Mouse (Mus musculus) B cell, adult 2 months (primary cell): ENCODE results near the gene Gm43302.
"Not testable (repeated sequence)": the region's sequence is repeated elsewhere in the genome, so short reads cannot be mapped to it uniquely, and the experiment has no call there.

Experiments used
- DNase-seq, 2 experiments: peaks; one replicate each; pipeline ENCODE4 v3.0.0; 2022

Gene Gm43302

DNA sequence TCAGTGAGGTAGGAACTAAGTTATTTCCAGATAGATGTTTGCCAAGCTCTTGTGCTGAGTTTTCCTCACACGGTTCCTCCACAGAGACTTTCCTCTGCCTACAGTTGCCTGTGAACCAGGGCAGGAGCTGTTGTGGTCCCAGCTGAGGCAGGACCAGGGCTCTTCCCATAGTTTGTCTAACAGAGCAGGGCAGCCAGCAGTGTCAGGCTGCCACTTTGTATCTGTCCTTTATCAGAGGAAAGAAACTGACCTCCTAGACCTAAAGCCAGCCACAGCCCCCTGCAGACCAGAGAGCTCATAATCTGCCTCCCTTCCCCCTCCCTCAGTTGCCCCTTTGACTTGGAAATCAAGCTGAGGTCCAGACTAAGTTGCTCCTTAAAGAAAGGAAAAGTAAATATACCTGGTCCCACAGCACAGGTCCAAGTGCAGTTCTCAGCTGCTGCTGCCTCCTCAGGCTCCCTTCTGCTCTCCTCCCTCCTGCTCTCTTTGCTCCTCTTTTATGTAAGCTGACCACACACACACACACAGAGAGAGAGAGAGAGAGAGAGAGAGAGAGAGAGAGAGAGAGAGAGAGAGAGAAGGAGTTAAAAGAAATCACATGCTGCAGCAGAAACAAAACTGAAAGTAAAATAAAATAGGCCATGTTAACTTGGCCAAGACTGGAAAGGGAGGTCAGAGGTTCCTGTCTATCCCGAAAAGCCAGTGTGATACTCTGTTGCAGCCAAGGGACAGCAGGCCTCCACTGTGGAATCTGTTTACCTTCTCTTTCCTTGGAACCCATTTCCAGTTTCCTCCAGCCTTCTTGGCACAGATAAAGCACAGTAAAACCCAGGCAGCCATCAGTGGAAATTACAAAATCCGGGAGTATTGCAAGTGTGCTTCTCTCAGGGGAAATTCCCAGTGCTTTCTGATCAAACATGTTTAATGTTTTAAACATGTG lies at the start of gene Gm43302, which contains the start of gene Gbp6:
Gene Gm43302, minus strand, starts transcription at position 470 of the 940 bp plus-strand sequence.
Gene Gbp6, minus strand, starts transcription at position 473 of the 940 bp plus-strand sequence.
- DNase-seq: peak in 1 of 2 experiments; percentile 3

DNA sequence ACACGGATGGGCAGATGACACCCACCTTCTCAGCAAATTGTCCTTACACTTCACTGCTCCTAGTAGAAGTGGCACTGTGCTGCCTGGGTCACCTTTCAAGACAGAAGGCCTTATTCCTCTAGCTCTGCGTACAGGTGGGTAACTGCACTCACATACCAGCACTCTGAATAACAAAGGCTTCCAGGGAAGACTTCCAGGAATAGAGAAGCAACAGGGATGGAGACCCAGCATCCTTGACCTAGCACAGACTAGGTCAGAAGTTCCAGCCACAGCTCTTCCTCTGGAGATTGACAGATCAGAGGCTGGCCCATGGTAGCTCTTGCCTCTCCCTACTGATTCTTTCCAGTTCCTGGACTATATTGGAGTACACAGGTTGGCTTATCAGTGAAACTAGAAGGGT lies 47.8 kb upstream of the Gm43302 start:
- no peak for DNase-seq

DNA sequence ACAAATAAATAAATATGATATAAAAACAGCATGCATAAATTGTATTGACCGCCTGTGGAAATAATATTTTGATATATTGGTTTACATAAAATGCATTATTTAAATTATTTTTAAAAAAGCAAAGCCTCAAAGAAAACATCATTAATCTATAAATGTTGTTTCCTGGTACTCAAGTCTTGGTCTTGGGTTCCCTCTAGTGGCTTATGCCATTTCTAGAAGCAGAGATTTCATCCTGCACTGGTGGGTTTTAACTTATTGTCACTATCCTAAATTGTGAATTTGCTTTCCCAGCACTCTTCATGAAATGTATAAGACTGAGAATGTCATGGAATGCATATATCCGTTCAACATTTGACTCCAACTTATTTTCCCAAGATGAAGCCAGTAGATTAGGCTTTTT lies 29.0 kb upstream of the Gm43302 start:
- peak; percentile 15 to 33 for DNase-seq

DNA sequence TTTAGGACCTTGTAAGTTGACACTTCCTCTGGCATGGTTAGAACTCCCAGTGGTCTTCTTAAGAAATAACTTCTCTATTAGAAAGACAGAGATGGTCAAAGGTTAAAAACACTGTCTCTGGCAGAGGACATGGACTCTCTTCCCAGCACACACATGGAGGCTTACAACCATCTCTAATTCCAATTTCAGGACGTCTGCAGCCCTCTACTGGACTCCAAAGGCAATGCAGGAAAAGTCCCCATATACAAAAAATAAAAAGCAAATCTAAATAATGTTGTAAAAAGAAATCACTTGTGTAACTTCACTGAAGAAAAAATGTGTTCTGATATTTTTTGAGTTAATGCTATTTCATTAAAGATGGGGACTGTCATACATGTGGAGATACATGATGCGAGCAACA lies 17.4 kb upstream of the Gm43302 start:
- no peak for DNase-seq

DNA sequence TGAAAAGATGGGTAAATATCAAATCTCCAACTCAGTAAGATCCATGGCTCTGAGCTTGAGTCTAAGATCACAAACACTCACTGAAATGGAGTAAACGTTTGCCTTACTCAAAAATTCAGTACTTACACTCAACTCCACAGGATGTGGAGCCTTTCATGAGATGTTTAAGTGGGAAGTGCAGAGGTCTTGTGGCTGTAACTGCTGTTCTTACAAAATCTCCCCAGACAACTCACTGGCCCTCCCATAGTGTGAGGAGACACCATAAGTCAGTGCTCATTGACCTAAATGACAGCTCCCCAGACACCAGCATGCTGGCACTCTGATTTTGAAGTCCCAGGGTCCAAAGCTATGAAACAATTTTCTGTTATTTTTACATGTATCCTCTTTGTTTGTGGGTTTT lies 15.7 kb upstream of the Gm43302 start:
- DNase-seq: not testable (repeated sequence)

DNA sequence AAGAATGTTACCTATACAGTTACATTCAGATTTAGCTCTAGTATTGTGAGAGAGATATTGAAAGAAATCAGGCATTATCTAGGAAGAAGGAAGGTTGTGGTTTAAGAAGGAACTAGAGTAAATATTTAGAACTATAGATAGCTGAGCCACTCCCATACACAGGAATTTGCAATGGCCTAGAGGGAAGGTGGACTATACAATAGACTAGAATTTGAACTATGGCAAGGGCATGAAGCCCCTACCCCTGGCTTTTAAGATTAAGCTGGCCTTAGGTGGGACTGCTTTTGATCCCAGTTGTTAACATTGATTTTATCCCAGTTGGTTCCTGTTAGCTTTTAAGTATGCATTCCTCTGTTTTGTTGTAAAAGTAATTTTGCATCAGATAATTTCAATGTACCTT lies 13.5 kb upstream of the Gm43302 start:
- not testable (repeated sequence) for DNase-seq

DNA sequence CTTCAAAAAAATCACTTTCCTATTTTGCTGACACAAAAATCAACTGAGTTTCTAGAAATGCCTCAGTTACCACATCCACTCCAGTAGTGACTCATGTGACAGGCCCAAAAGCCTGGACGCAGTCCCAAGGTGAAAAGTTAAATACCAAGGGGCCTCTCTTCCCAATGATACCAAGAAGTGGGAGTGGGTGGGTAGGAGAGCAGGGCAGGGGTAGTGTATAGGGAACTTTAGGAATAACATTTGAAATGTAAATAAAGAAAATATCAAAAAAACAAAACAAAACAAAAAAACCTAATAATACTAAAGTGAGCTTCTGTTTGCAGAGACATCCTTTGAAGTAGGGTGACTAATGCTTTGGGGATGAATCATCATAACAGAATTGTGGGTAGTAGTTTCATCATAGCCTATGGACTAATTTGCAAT lies 12.7 kb upstream of the Gm43302 start:
- no peak for DNase-seq

DNA sequence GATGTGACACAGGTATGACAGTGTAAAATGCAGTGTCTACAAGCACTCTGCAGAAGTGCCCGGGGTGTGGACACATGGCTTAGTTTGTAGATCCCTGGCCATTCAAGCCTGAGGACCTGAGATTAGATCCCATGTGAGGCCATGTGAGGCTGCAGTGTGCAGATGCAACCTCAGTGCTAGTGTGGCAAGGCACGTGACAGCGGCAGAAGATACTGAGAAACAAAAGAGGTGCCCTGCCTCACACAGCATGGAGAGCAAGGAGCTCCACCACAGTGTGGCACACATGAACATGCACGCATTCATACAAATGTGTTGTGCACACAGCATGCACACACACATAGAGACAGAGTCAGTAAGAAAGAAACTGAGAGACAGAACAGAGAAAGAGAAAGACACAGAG lies 12.2 kb upstream of the Gm43302 start:
- DNase-seq: not testable (repeated sequence)

DNA sequence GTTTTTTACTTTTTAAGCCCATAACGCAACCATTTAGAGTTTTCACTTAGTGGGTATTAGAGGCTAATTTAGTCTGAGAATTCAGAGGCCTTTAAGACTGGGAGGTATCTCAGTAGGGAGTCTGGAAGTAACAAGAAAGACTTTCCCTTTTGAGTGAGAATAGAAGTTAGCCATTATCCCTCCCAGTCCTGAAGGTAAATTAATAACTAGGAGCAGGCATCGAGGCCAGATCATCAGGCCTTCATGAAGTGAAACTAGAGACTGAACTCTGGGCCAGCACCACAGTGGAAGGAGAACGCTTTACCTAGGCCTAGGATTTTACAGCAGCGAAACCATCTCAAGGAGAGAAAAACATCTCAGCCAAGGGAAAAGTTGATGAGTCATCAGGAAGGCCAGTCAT lies 8.5 kb upstream of the Gm43302 start:
- DNase-seq: no peak

DNA sequence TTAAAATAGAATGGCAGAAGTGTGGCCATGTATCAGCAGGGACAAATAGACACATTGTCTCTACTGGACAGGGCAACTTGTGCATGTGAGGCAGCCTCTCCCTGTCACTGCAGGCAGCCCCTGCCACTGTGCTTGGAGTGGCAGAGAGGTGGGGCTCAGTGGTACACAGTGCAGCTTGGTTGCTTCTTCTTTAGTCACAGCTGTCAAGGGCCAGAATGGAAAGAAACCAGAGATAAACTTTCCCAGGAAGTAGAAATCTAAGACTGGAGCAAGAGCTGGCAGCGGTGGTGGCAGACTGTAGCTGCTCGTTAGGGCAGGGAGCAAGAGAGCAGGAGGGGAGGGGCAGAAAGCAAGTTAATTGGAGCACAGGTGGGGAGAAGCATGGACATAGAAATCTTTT lies 8.0 kb upstream of the Gm43302 start:
- no peak for DNase-seq

DNA sequence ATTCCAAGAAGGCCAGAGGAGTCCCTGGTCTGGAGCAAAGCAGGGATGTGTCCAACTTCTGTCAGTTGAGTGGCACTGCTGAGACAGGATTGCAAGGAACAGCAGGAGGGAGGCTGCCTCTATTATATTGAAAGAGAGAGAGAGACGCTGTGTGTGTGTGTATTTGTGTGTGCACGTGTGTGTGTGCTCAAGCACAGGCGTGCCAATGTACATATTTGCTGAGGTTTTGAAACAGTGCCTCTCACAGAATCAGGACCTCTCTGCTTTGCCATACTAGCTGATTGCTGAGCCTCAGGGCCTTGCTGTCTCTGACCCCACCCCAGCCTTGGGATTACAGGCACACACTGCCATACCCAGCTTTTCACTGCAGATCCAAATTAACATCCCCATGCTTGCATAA lies 2.3 kb upstream of the Gm43302 start:
- no peak for DNase-seq

DNA sequence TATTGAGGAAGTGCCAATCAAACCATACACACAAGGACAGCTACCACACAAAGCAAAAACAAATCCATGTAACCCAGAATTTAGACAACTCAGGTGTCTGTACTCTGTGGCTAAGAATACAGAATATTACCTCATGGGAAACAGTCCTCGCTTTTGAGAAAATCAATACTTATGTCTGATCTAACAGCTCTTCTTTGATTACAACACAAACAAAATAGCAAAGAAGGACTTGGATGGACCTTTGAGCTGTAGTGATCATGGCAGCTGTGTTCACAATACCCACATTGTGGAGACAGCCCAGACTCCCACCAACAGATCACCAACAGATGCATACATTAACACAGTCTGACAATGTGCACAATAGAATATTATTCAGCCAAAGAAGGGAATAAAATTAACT lies 1.0 kb downstream of the Gm43302 start:
- DNase-seq: no peak

DNA sequence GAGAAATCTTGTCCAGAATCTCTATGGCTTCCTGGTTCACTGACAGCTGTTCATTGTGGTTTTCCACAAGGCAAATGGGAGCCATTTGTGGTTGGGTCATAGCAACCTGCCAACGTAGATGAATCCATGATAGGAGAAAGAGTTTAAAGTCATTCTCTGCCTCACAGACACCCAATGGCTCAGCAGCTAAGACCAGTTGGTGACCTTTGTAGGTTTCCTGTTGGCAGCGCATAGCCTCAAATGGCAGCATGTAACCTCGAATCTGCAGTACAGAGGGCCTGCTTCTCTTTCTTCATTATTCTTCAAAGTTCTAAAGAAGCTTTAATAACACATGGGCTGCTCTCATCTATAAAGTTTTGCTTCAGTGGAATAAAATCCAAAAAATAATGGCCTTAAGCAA lies 2.6 kb downstream of the Gm43302 start:
- not testable (repeated sequence) for DNase-seq

DNA sequence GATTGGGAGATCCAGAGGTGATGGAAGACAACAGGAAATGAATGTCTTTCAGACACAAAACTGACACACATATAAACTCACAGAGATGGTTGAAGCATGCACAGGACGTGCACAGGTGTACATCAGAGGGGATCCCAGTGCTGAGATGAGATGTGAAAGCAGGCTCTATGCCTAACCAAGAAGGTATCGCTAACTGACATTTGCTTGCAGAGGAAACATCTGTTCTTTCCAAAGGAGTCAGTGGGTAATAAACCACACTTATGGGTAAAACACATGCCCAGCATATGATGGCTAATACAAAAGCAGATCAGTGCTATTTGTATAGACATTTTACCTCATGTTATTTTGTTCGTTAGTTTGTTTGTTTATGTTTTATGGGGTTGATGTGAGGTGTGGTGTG lies 32.8 kb downstream of the Gm43302 start:
- DNase-seq: not testable (repeated sequence)

DNA sequence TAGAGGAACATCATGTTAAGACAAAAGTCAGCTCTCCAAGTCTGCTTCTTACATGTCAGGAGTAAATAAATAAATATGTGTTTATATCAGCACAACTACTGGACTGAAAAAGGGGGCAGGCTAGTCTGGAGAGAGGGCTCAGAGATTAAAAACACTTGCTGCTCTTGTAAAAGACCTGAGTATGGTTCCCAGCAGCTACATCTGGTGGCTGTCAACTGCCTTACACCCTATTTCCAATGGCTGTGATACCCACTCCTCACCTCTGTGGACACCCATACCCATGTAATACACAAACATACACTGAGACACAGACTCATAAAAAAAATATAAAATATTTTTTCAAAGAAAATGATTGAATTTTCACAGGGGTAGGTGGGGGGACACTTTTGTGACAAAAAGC lies 41.0 kb downstream of the Gm43302 start:
- no peak for DNase-seq

DNA sequence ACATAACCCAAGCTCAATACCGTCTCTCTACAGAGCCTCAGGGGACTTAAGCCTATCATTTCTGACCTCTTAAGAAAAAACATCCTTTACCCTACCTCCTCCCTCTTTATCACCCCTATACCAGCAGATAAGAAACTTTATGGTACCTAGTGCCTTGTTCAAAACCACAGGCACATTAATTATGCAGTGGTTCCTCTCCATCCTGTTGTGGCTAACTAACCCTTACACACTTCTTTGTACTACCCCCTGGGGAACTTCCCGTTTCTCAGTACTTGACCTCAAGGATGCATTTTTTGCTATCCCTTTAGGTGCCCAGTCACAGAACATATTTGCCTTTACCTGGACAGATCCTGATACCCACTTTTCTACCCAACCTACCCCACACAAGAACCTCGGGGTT lies 48.8 kb downstream of the Gm43302 start:
- not testable (repeated sequence) for DNase-seq

DNA sequence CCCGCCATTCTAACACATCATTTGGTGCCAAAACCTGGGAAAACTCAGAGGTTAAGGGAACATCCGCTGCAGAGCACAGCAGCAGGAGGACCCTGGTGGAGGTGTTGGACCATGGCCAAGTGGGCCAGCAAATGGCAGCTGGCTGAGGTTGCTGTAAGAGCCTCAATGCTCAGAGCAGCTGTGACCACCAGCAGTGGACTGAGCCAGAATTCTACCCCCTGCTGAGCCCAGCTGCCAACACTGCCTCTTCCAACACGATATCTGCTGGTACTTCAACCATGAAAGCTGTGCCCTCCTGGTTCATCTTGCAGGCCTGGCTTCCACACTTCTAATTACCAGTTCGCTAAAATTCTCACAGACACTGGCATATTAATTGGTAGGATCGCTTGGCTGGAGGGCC lies 52.5 kb downstream of the Gm43302 start:
- DNase-seq: not testable (repeated sequence)

DNA sequence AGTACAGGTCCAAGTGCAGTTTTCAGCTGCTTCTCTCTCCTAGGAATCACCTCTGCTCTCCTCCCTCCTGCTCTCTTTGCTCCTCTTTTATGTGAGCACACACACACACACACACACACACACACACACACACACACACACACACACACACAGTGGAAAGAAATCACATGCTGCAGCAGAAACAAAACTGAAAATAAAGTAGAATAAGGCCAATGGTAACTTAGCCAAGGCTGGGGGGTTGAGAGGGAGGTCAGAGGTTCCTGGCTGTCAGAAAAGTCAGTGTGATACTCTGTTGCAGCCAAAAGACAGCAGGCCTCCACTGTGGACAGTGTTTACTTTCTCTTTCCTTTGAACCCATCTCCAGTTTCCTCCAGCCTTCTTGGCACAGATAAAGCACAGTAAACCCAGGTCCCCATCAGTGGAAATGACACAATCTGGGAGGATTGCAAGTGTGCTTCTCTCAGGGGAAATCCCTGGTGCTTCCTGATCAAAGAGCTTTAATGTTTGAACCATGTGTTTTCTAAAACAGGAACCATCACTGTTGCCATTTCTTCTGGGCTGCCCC lies 53.9 kb downstream of the Gm43302 start, which contains the start of gene Gbp10:
Gene Gbp10, minus strand, starts transcription at position 51 of the 565 bp plus-strand sequence.
- DNase-seq: peak in 1 of 2 experiments; percentile 1

DNA sequence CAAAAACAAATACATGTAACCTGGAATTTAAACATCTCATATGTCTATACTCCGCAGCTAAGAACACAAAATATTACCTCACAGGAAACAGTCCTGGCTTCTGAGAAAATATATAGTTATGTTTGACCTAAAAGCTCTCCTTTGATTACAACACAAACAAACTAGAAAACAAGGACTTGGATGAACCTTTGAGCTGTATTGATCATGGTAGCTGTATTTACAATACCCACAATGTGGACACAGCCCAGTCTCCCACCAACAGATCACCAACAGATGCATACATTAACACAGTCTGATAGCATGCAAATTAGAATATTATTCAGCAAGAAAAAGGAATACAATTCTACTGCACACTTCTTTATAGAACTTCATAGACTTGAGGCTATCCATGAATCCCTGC lies 55.1 kb downstream of the Gm43302 start:
- DNase-seq: not testable (repeated sequence)

DNA sequence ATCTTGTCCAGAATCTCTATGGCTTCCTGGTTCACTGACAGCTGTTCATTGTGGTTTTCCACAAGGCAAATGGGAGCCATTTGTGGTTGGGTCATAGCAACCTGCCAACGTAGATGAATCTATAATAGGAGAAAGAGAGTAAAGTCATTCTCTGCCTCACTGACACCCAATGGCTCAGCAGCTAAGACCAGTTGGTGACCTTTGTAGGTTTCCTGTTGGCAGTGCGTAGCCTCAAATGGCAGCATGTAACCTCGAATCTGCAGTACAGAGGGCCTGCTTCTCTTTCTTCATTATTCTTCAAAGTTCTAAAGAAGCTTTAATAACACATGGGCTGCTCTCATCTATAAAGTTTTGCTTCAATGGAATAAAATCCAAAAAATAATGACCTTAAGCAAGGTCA lies 57.5 kb downstream of the Gm43302 start:
- not testable (repeated sequence) for DNase-seq

DNA sequence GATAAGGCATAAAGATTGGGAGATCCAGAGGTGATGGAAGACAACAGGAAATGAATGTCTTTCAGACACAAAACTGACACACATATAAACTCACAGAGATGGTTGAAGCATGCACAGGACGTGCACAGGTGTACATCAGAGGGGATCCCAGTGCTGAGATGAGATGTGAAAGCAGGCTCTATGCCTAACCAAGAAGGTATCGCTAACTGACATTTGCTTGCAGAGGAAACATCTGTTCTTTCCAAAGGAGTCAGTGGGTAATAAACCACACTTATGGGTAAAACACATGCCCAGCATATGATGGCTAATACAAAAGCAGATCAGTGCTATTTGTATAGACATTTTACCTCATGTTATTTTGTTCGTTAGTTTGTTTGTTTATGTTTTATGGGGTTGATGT lies 84.5 kb downstream of the Gm43302 start:
- not testable (repeated sequence) for DNase-seq

DNA sequence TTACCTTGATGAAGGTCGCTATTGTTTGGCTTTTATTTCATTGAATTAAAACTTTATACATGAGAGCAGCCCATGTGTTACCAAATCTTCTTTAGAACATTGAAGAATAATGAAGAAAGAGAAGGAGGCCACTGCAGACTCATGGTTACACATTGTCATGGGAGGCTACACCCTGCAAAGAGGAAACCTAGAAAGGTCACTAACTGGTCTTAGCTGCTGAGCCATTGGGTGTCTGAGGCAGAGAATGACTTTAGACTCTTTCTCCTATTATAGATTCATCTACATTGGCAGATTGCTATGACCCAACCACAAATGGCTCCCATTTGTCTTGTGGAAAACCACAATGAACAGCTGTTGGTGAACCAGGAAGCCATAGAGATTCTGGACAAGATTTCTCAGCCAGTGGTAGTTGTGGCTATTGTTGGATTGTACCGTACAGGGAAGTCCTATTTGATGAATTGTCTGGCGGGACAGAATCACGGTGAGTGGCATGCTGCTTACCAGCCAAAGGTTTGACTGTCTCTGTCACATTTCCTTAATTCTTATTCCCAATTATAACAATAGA lies 92.6 kb downstream of the Gm43302 start:
- not testable (repeated sequence) for DNase-seq

DNA sequence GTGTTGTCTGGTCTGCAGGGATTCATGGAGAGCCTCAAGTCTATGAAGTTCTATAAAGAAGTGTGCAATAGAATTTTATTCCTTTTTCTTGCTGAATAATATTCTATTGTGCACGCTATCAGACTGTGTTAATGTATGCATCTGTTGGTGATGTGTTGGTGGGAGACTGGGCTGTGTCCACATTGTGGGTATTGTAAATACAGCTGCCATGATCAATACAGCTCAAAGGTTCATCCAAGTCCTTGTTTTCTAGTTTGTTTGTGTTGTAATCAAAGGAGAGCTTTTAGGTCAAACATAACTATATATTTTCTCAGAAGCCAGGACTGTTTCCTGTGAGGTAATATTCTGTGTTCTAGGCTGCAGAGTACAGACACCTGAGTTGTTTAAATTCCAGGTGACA lies 94.3 kb downstream of the Gm43302 start:
- not testable (repeated sequence) for DNase-seq
